Mouse (Mus musculus) heart, adult 2 months (tissue): Measurements from ENCODE around the gene S100a14.
A peak's percentile ranks its signal among the peaks of the same experiment; 100 is the strongest.

Experiments used
- CTCF ChIP-seq: fragments of 200-600 bp; IDR thresholded peaks from 2 replicates; pipeline ENCODE4 v1.8.1; 2022; ENCODE audit warnings: antibody characterized with exemption, mild to moderate bottlenecking, moderate library complexity
- POLR2A ChIP-seq: fragments of 200-500 bp; IDR thresholded peaks from 2 replicates; pipeline ENCODE4 v1.6.1; 2011; ENCODE audit warnings: mild to moderate bottlenecking, low read depth, low read length, control low read depth; ENCODE audit not compliant: insufficient read depth

GRCm38 (mm10) chr3:90490696-90491256, 35.9 kb upstream of the S100a14 start, which contains the start of gene Snapin:
- TF ChIP-seq CTCF (peak; percentile 77), POLR2A (peak; percentile 78)
